Comparison of ENCODE assay signal across 9 mouse cellular contexts in the genomic region with DNA sequence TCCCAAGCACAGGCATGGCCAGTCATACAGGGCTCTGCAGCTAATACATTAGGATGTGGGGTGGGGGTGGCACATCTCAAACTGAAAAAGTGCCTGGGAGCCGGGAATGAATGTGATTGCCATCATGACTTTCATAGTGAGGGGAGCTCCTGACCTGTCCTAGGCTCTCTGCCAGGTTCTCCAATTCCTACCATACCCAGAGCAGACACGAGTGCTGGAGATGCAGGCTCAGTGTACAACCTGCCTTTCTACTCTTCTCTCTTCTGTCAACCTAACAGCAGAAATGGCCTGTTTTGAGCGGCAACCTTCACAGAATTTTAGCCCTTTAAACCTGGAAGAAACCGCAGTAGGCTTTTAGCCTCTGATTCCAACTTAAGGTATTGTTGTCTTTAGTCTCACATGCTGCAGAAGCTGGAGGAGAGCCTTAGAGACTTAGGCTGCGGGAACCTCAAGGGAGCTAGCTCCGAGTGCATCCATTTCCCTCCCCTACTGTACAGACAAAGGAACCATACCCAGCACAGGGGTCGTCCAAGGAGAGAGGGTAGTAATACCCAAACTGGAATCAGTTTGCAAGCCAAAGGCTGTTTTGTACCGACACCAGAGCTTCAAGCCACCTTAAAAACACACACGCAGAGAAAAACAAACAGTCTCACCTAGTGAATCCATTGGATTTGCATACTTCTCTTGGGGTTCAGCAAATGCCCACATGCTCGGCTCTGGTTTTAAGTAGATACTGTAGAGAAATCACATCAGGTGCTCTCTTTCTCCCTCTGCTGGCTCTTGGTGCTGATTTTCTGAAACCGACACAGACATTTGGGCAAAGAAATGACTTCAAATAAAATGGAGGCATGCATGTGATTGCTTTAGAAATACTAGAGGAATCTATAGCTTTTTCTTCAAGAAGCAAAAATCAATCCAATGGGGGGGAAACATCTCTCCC.
DNase-seq lines count a peak whose midpoint lies in the region; ATAC-seq lines count a peak whose summit lies in the region.
"Had no signal": no experiment of that assay in that cellular context is flagged by ENCODE, and none has a peak within 500 bp of the region (broad histone marks: within the 10 kb centered on the region; RNA-seq: fewer than 3 reads in every experiment).

No protein-coding gene starts in this region.

- H3K27me3 ChIP-seq in forebrain, embryonic 13.5 days = no peaks in the 10 kb centered on the region
- no peaks in the 10 kb centered on the region for H3K27me3 ChIP-seq in forebrain, embryonic 10.5 days (ENCODE audit: poor library complexity, severe bottlenecking)
- H3K27me3 ChIP-seq in forebrain, embryonic 14.5 days (replicated peaks; ENCODE audit: control insufficient read depth, insufficient read depth, low read length) = no peaks in the 10 kb centered on the region
- H3K27me3 ChIP-seq: liver, embryonic 15.5 days had no signal

- no peaks in the 10 kb centered on the region for H3K36me3 ChIP-seq in forebrain, embryonic 13.5 days (ENCODE audit: poor library complexity, severe bottlenecking)
- no peaks in the 10 kb centered on the region for H3K36me3 ChIP-seq in forebrain, embryonic 10.5 days (replicated peaks)
- H3K36me3 ChIP-seq in forebrain, embryonic 14.5 days (ENCODE audit: control insufficient read depth, insufficient read depth, low read length) = no peaks in the 10 kb centered on the region
- H3K36me3 ChIP-seq: liver, embryonic 15.5 days had no signal

- H3K4me2 ChIP-seq in forebrain, embryonic 13.5 days = peak overlapping the region; percentile 41
- peak overlapping the region; percentile 30 for H3K4me2 ChIP-seq in forebrain, embryonic 14.5 days (ENCODE audit: low read length)
- H3K4me2 ChIP-seq: liver, embryonic 15.5 days had no signal

- no peaks in the 10 kb centered on the region for H3K9me3 ChIP-seq in forebrain, embryonic 13.5 days (replicated peaks)
- no peaks in the 10 kb centered on the region for H3K9me3 ChIP-seq in forebrain, embryonic 10.5 days
- H3K9me3 ChIP-seq in forebrain, embryonic 14.5 days (replicated peaks; ENCODE audit: control insufficient read depth, low read length) = no peaks in the 10 kb centered on the region
- H3K9me3 ChIP-seq: liver, embryonic 15.5 days had no signal

- peak overlapping the region; percentile 84 for H3K27ac ChIP-seq in forebrain, embryonic 13.5 days
- H3K27ac ChIP-seq in forebrain, embryonic 10.5 days = no peak overlapping the region
- H3K27ac ChIP-seq in forebrain, embryonic 14.5 days (ENCODE audit: low read depth, low read length) = peak overlapping the region; percentile 74
- H3K27ac ChIP-seq: liver, embryonic 15.5 days had no signal

- 40% methylated on average over 11 of the region's 11 CpGs for WGBS in forebrain, embryonic 13.5 days
- 52% methylated on average over 11 of the region's 11 CpGs for WGBS in forebrain, embryonic 10.5 days
- 42% methylated on average over 11 of the region's 11 CpGs for WGBS in forebrain, embryonic 14.5 days

- DNase-seq in forebrain, embryonic 10.5 days (ENCODE audit: extremely low spot score, low spot score) = no peak
- DNase-seq in ZHBTc4 (ENCODE audit: low read depth, low spot score) (peak; percentile 21), liver (no peak)
- DNase-seq in forebrain, embryonic 14.5 days (ENCODE audit: low spot score) = peak; percentile 90
- DNase-seq in left cerebral cortex, adult 11 months (ENCODE audit: low spot score) = peak; percentile 39
- DNase-seq in right cerebral cortex, adult 2 months (ENCODE audit: low spot score in 2 of 2) = peak; percentile 71 to 79
- DNase-seq in heart, postnatal 36 days = no peak

- peaks cover 18% of the 10 kb centered on the region for H3K4me1 ChIP-seq in forebrain, embryonic 13.5 days
- H3K4me1 ChIP-seq in forebrain, embryonic 10.5 days = no peaks in the 10 kb centered on the region
- peaks cover 11% of the 10 kb centered on the region for H3K4me1 ChIP-seq in forebrain, embryonic 14.5 days (ENCODE audit: control insufficient read depth, insufficient read depth, low read length)
- H3K4me1 ChIP-seq: liver, embryonic 15.5 days had no signal

- intact Hi-C loops in heart, postnatal 36 days (cut with DNase I) = no loop called here

- no peak overlapping the region for H3K4me3 ChIP-seq in forebrain, embryonic 13.5 days
- H3K4me3 ChIP-seq in forebrain, embryonic 10.5 days = no peak overlapping the region
- no peak overlapping the region for H3K4me3 ChIP-seq in forebrain, embryonic 14.5 days (ENCODE audit: low read depth, low read length)
- H3K4me3 ChIP-seq: liver, embryonic 15.5 days had no signal

- peak overlapping the region; percentile 30; the same call in 1 of the 2 replicates for H3K9ac ChIP-seq in forebrain, embryonic 13.5 days
- peak overlapping the region; percentile 37; the same call in 1 of the 2 replicates for H3K9ac ChIP-seq in forebrain, embryonic 14.5 days (ENCODE audit: low read length)
- H3K9ac ChIP-seq: liver, embryonic 15.5 days had no signal

- ATAC-seq in forebrain, embryonic 13.5 days = peak; percentile 79
- ATAC-seq in forebrain, embryonic 14.5 days = peak; percentile 84

Comparison
In these comparisons a context has a peak if more than half of its experiments do, and no peak if none do; other contexts are left out.
1. DNase-seq: peak in ZHBTc4 (single experiment), forebrain, embryonic 14.5 days (single experiment), left cerebral cortex, adult 11 months (single experiment) and right cerebral cortex, adult 2 months (2 of 2); none in forebrain, embryonic 10.5 days (single experiment), heart, postnatal 36 days (0 of 2) and liver (single experiment).